Mouse (Mus musculus): ENCODE data around the gene Kcnk18. TPM values are rescaled to one million over a fixed set of nuclear protein-coding genes. Genes with fewer than 3 reads are reported as not detected.

Kcnk18 gene
- total and polyA plus RNA-seq, 3 experiments: 0.05 TPM; not detected in 2

DNA sequence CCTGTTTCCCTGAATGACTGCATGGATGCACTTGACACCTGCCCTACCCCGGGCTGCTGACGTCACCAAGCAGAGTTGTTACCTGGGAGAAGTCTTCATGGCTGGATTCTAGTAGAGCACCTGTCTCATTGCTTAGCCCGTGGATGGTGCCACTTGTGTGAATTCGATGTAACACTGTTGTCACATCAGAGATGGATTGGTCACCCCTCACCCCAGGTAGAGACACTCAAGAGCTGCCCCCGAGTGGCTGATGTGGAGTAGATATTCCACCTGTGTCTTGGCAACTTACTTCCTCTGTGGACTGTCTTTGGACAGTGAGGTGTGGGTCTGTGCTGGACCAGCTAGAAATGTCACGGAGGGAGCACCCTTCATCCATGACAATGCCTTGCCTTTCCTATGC lies 17.0 kb downstream of the Kcnk18 start:
- Histone ChIP-seq H3K9me3 (replicated peaks) (no peaks in the 10 kb centered on the region), H3K36me3 (replicated peaks) (no peaks in the 10 kb centered on the region), H3K4me3 (ENCODE audit: low read depth, low read length) (no peak overlapping the region), H3K27me3 (ENCODE audit: insufficient read depth, low read length) (peaks cover 22% of the 10 kb centered on the region), H3K4me1 (ENCODE audit: insufficient read depth, low read depth, low read length) (no peaks in the 10 kb centered on the region)
- DNase-seq (ENCODE audit: low spot score) (no peak), ATAC-seq (ENCODE audit: extremely low read depth, insufficient number of reproducible peaks, low FRiP score, poor library complexity, severe bottlenecking) (no peak)
- no peak for TF ChIP-seq TAL1 (conservative IDR thresholded peaks at IDR 0.05; ENCODE audit: low read depth, low read length)
- TF ChIP-seq CTCF (IDR thresholded peaks at IDR 0.05; ENCODE audit: low read depth, low read length): no peak
- TF ChIP-seq GATA1 (IDR thresholded peaks at IDR 0.05; ENCODE audit: borderline replicate concordance, low read length): no peak
- TF ChIP-seq GATA2 (IDR thresholded peaks at IDR 0.05; ENCODE audit: borderline replicate concordance, low read depth, low read length): no peak
- TF ChIP-seq POLR2AphosphoS5 (IDR thresholded peaks at IDR 0.05; ENCODE audit: insufficient replicate concordance, low read depth, low read length): no peak

DNA sequence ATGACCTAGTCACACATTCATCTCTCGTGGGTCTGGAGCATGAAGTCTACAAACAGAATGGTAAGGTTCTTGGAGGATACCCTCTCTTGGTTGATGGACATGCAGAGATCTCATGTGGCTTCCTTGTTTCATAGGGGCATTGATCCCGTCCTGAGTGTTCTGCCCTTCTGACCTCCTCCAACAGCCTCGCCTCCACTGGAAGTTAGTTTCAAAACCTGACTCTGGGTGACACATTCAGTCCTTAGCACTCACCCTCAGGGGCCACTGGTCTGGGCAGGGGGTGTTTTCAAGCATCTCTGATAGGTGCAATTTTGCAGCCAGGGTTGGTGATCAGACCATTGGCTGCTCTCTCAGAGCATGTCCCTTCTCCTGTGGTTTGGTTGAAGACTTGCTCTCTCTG lies 19.6 kb downstream of the Kcnk18 start:
- ATAC-seq (ENCODE audit: extremely low read depth, insufficient number of reproducible peaks, low FRiP score, poor library complexity, severe bottlenecking) (no peak), DNase-seq (ENCODE audit: low spot score) (no peak)
- no peaks in the 10 kb centered on the region for H3K4me1 ChIP-seq (ENCODE audit: insufficient read depth, low read depth, low read length)
- TF ChIP-seq POLR2AphosphoS5 (IDR thresholded peaks at IDR 0.05; ENCODE audit: insufficient replicate concordance, low read depth, low read length) (no peak), GATA1 (IDR thresholded peaks at IDR 0.05; ENCODE audit: borderline replicate concordance, low read length) (no peak), GATA2 (IDR thresholded peaks at IDR 0.05; ENCODE audit: borderline replicate concordance, low read depth, low read length) (no peak), TAL1 (conservative IDR thresholded peaks at IDR 0.05; ENCODE audit: low read depth, low read length) (no peak), CTCF (IDR thresholded peaks at IDR 0.05; ENCODE audit: low read depth, low read length) (no peak)
- H3K4me3 ChIP-seq (ENCODE audit: low read depth, low read length): no peak overlapping the region
- no peaks in the 10 kb centered on the region for H3K36me3 ChIP-seq (replicated peaks)
- peaks cover 22% of the 10 kb centered on the region for H3K27me3 ChIP-seq (ENCODE audit: insufficient read depth, low read length)
- no peaks in the 10 kb centered on the region for H3K9me3 ChIP-seq (replicated peaks)

DNA sequence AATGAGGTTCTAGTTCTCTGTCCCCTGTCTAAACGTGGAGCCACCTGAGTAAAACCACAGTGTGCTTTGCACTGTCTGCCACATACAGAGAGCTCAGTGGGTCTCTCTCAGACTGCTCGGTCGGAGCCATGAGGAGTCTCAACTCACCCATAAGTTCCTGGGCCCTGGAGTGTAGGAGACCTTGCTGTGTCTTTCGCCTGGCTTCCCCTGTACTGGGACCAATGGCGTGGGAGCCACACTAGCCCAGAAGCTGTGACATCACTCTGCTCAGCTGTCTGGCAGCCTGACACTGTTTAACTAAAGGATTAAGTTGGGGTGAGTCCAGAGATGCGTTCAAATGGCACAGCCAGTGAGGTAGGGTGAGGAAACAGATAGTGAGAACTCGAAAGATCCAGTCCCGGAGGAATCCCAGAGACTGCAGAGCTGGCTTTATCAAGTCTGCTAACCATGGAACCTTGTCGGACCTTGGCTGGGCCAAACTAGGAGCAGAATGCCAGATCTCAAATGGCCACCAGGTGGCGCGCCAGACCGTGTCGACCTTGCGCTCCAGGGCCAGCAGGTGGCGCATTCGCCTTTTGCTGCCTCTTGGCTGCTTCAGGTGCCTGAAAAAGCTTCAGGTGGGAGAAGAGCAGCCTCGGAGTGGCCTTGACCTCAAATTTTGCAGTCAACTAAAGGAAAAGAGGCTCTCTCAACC lies 20.3 kb downstream of the Kcnk18 start:
- no peak for TF ChIP-seq TAL1 (conservative IDR thresholded peaks at IDR 0.05; ENCODE audit: low read depth, low read length)
- no peak for TF ChIP-seq GATA2 (IDR thresholded peaks at IDR 0.05; ENCODE audit: borderline replicate concordance, low read depth, low read length)
- TF ChIP-seq POLR2AphosphoS5 (IDR thresholded peaks at IDR 0.05; ENCODE audit: insufficient replicate concordance, low read depth, low read length): no peak
- no peak for TF ChIP-seq GATA1 (IDR thresholded peaks at IDR 0.05; ENCODE audit: borderline replicate concordance, low read length)
- TF ChIP-seq CTCF (IDR thresholded peaks at IDR 0.05; ENCODE audit: low read depth, low read length): peak; percentile 99
- ATAC-seq (ENCODE audit: extremely low read depth, insufficient number of reproducible peaks, low FRiP score, poor library complexity, severe bottlenecking) (peak; percentile 65; the same call in 1 of the 2 replicates), DNase-seq (ENCODE audit: low spot score) (peak; percentile 58)
- Histone ChIP-seq H3K9me3 (replicated peaks) (no peaks in the 10 kb centered on the region), H3K4me3 (ENCODE audit: low read depth, low read length) (no peak overlapping the region), H3K27me3 (ENCODE audit: insufficient read depth, low read length) (peaks cover 22% of the 10 kb centered on the region), H3K36me3 (replicated peaks) (no peaks in the 10 kb centered on the region), H3K4me1 (ENCODE audit: insufficient read depth, low read depth, low read length) (no peaks in the 10 kb centered on the region)

DNA sequence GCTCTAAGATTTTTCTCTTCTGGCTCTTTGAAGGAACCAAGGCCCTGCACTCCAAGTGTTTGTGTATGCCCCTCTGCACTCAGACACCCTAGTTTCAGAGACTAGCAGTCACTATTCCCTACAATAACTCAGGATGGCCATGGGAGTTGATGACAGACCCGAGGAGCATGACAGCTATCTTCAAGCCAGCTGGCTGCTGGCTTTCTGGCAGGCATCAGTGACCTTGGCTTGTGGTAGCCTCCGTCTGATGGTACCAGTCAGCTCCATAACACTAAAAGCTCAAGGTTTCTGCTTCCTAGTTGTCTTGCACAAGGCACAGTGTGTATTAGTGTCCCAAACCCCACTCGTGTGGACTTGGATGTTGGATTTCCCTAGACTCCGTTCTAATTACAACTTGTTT lies 23.0 kb downstream of the Kcnk18 start:
- H3K9me3 ChIP-seq (replicated peaks): no peaks in the 10 kb centered on the region
- ATAC-seq (ENCODE audit: extremely low read depth, insufficient number of reproducible peaks, low FRiP score, poor library complexity, severe bottlenecking): no peak
- no peak for TF ChIP-seq CTCF (IDR thresholded peaks at IDR 0.05; ENCODE audit: low read depth, low read length)
- no peak for TF ChIP-seq POLR2AphosphoS5 (IDR thresholded peaks at IDR 0.05; ENCODE audit: insufficient replicate concordance, low read depth, low read length)
- no peak for TF ChIP-seq GATA1 (IDR thresholded peaks at IDR 0.05; ENCODE audit: borderline replicate concordance, low read length)
- no peak for TF ChIP-seq TAL1 (conservative IDR thresholded peaks at IDR 0.05; ENCODE audit: low read depth, low read length)
- TF ChIP-seq GATA2 (IDR thresholded peaks at IDR 0.05; ENCODE audit: borderline replicate concordance, low read depth, low read length): no peak

DNA sequence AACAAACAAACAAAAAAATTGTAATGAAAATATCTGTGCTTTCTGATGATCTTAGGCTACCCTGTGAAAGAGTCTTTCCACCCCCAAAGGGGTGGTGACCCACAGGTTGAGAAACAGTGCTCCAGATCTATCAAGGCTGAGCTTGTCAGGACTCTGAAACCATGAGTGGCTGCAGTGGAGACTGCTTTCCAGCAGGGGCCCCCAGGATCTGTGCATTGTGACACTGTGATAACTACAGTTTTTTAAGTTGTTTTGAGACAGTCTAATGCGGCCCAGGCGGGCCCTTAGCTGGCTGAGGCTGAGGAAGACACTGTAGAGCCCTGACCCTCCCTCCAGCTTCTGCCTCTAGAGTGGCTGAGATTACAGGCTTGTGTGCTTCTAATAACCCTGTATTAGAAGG lies 24.0 kb downstream of the Kcnk18 start:
- Histone ChIP-seq H3K27me3 (ENCODE audit: insufficient read depth, low read length) (peaks cover 17% of the 10 kb centered on the region), H3K4me3 (ENCODE audit: low read depth, low read length) (no peak overlapping the region), H3K4me1 (ENCODE audit: insufficient read depth, low read depth, low read length) (no peaks in the 10 kb centered on the region), H3K9me3 (replicated peaks) (no peaks in the 10 kb centered on the region), H3K36me3 (replicated peaks) (no peaks in the 10 kb centered on the region)
- ATAC-seq (ENCODE audit: extremely low read depth, insufficient number of reproducible peaks, low FRiP score, poor library complexity, severe bottlenecking): no peak
- TF ChIP-seq GATA1 (IDR thresholded peaks at IDR 0.05; ENCODE audit: borderline replicate concordance, low read length) (no peak), POLR2AphosphoS5 (IDR thresholded peaks at IDR 0.05; ENCODE audit: insufficient replicate concordance, low read depth, low read length) (no peak)
- no peak for DNase-seq (ENCODE audit: low spot score)

More for the DNA sequence above, 23.0 kb downstream of the Kcnk18 start:
- Histone ChIP-seq H3K4me3 (ENCODE audit: low read depth, low read length) (no peak overlapping the region), H3K27me3 (ENCODE audit: insufficient read depth, low read length) (peaks cover 22% of the 10 kb centered on the region), H3K4me1 (ENCODE audit: insufficient read depth, low read depth, low read length) (no peaks in the 10 kb centered on the region), H3K36me3 (replicated peaks) (no peaks in the 10 kb centered on the region)
- DNase-seq (ENCODE audit: low spot score): no peak

DNA sequence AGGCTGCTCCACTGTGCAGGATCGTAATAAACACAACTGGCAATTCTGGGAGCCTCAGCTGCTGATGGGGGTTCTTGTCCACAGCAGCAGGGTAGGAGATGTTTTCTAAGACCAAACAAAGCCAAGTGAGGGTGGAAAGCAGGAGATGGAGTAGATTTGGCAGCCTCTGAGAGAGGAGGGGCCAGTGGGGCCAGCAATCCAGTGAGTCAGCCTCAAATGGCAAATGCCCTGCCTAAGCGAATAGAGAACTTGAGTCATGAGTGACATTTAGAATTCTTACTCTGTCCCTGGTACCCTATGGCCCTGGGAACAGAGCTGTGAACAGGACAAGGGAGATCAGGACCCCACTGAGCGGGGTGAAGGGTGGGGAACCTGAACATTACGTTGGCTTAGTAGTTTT lies 29.1 kb downstream of the Kcnk18 start:
- Histone ChIP-seq H3K27me3 (ENCODE audit: insufficient read depth, low read length) (peaks cover 8% of the 10 kb centered on the region), H3K36me3 (replicated peaks) (no peaks in the 10 kb centered on the region), H3K4me3 (ENCODE audit: low read depth, low read length) (no peak overlapping the region), H3K9me3 (replicated peaks) (no peaks in the 10 kb centered on the region), H3K4me1 (ENCODE audit: insufficient read depth, low read depth, low read length) (no peaks in the 10 kb centered on the region)
- DNase-seq (ENCODE audit: low spot score): no peak
- no peak for TF ChIP-seq CTCF (IDR thresholded peaks at IDR 0.05; ENCODE audit: low read depth, low read length)
- no peak for TF ChIP-seq POLR2AphosphoS5 (IDR thresholded peaks at IDR 0.05; ENCODE audit: insufficient replicate concordance, low read depth, low read length)
- no peak for TF ChIP-seq GATA2 (IDR thresholded peaks at IDR 0.05; ENCODE audit: borderline replicate concordance, low read depth, low read length)
- no peak for TF ChIP-seq TAL1 (conservative IDR thresholded peaks at IDR 0.05; ENCODE audit: low read depth, low read length)
- no peak for TF ChIP-seq GATA1 (IDR thresholded peaks at IDR 0.05; ENCODE audit: borderline replicate concordance, low read length)
- ATAC-seq (ENCODE audit: extremely low read depth, insufficient number of reproducible peaks, low FRiP score, poor library complexity, severe bottlenecking): no peak
